Mouse (Mus musculus) brain, embryonic 14.5 days (tissue): ENCODE results near the gene Olfr550.

Experiments
- CTCF ChIP-seq: fragments of 200-500 bp; IDR thresholded peaks from 2 replicates; pipeline ENCODE4 v1.5.1; 2012; ENCODE audit warnings: inconsistent platforms, mild to moderate bottlenecking, moderate library complexity, borderline replicate concordance; ENCODE audit not compliant: insufficient read depth, insufficient read length; ENCODE audit errors: extremely low read depth
- POLR2A ChIP-seq: fragments of 200-500 bp; IDR thresholded peaks from 2 replicates; pipeline ENCODE4 v1.6.1; 2012; ENCODE audit warnings: mild to moderate bottlenecking, inconsistent platforms, borderline replicate concordance; ENCODE audit not compliant: poor library complexity, insufficient read depth, insufficient read length, severe bottlenecking; ENCODE audit errors: extremely low read depth

DNA sequence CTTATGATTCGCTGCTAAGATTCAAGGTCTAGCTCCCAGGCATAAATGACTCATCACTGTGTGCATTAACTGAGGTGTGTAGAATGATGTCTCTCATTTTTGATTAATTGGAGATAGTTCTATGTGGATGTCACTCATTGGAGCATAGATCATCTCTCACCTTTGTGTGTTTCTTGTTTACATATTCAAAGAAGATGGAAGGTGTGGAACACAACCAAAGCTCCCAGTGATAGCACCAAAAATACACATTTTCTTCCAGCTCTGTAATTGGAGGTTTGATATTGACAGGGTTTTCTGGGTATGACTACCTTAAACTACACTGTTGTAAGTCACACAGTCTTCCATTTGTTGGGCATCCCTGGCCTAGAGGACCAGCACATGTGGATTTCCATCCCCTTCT lies 36.8 kb upstream of the Olfr550 start, which contains the start of gene Olfr547:
- TF ChIP-seq CTCF = no peak
- no peak for TF ChIP-seq POLR2A
